Mouse (Mus musculus) limb, embryonic 12.5 days (tissue): ENCODE results near the gene Tcp11. TPM values are rescaled to one million over a fixed set of nuclear protein-coding genes. Genes with fewer than 3 reads are reported as not detected.
A peak's percentile ranks its signal among the peaks of the same experiment; 100 is the strongest.

ENCODE experiments used
- ATAC-seq: fragments of 200-750 bp; cut with Nextera tagmentation; 2 replicates; pipeline ENCODE4 v1.8.0; 2017; ENCODE audit warnings: low read depth, moderate TSS enrichment; ENCODE audit not compliant: insufficient number of reproducible peaks, insufficient read depth, low FRiP score, low TSS enrichment
- H3K27ac ChIP-seq: fragments of 300-500 bp; sonication (generic); 2 replicates; pipeline ENCODE4 v1.5.1; 2016; ENCODE audit warnings: mild to moderate bottlenecking, moderate library complexity
- H3K27me3 ChIP-seq: fragments of 300-500 bp; sonication (generic); 2 replicates; pipeline ENCODE4 v1.6.1; 2016; ENCODE audit warnings: mild to moderate bottlenecking, moderate library complexity
- H3K36me3 ChIP-seq: fragments of 300-500 bp; sonication (generic); 2 replicates; pipeline ENCODE4 v1.6.1; 2016; ENCODE audit warnings: mild to moderate bottlenecking, moderate library complexity
- H3K4me1 ChIP-seq: fragments of 300-500 bp; sonication (generic); replicated peaks from 2 replicates; pipeline ENCODE4 v1.6.1; 2016
- H3K4me2 ChIP-seq: fragments of 300-500 bp; sonication (generic); 2 replicates; pipeline ENCODE4 v1.6.1; 2016; ENCODE audit warnings: mild to moderate bottlenecking, moderate library complexity
- H3K4me3 ChIP-seq: fragments of 300-500 bp; sonication (generic); replicated peaks from 2 replicates; pipeline ENCODE4 v1.5.1; 2016; ENCODE audit warnings: mild to moderate bottlenecking
- H3K9ac ChIP-seq: fragments of 300-500 bp; sonication (generic); replicated peaks from 2 replicates; pipeline ENCODE4 v1.6.1; 2016; ENCODE audit warnings: mild to moderate bottlenecking, moderate library complexity
- H3K9me3 ChIP-seq: fragments of 300-500 bp; sonication (generic); 2 replicates; pipeline ENCODE4 v1.6.1; 2016; ENCODE audit warnings: mild to moderate bottlenecking, moderate library complexity
- WGBS: fragments of 180-500 bp; shearing (Covaris S2); methylation state at CpG from one replicate; pipeline ENCODE4 v1.1.7; 2016; 5-methylcytosine and 5-hydroxymethylcytosine counted together
- polyA plus RNA-seq: library from polyadenylated mRNA; unstranded; fragments of >200 nt; fragmentation: Nextera tagmentation; extraction: Ambion mirVana; gene quantifications from 2 replicates; pipeline ENCODE4 v1.2.1, GENCODE M21; 2016

Tcp11 gene
- polyA plus RNA-seq, 1 experiment from 2014 or later, result 1.2 TPM

- H3K4me1 ChIP-seq, result peaks cover 89% of the 10 kb centered on the region
- no peaks in the 10 kb centered on the region for H3K9me3 ChIP-seq
- H3K4me3 ChIP-seq, result no peak overlapping the region
- ATAC-seq, result no peak
- H3K9ac ChIP-seq, result no peak overlapping the region; the same call in 1 of the 2 replicates
- peak overlapping the region; percentile 16; the same call in 1 of the 2 replicates for H3K4me2 ChIP-seq
- 0 out of 2 replicates have a peak, but pooled peaks cover 10% of the 10 kb centered on the region for H3K36me3 ChIP-seq
- 18% methylated on average over 10 of the region's 10 CpGs for WGBS
- H3K27ac ChIP-seq, result peak overlapping the region; percentile 54; the same call in 1 of the 2 replicates
- no peaks in the 10 kb centered on the region; the same call in 1 of the 2 replicates for H3K27me3 ChIP-seq
Measured at GRCm38 (mm10) chr17:28028236-28028635, 52.2 kb downstream of the Tcp11 start.

DNA sequence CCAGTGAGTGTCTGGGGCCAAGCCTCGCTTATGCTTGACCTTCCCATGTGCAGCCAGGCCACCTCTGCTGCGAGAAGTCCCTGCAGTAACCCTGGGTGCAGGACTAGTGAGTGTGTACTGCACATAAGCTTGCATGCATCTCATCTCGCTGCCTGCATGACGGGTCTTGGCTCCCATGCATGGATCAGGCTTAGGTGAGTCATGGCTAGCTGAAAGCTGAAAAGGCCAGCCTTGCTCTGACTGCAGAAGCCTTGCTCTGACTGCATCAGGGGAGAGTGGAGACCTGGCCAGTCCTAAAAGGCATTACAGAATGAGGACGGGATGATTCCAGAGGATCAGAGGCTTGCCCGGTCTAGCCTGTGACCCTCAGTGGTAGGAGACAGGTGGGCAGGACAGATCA is 53.2 kb downstream of the Tcp11 start:
- WGBS, result 92% methylated on average over 6 of the region's 6 CpGs
- no peaks in the 10 kb centered on the region for H3K9me3 ChIP-seq
- peaks cover 89% of the 10 kb centered on the region for H3K4me1 ChIP-seq
- H3K27me3 ChIP-seq, result no peaks in the 10 kb centered on the region
- H3K9ac ChIP-seq, result no peak overlapping the region
- no peak overlapping the region for H3K4me3 ChIP-seq
- no peak overlapping the region for H3K4me2 ChIP-seq
- 0 out of 2 replicates have a peak, but pooled peaks cover 10% of the 10 kb centered on the region for H3K36me3 ChIP-seq
- H3K27ac ChIP-seq, result peak overlapping the region; percentile 89; the same call in 1 of the 2 replicates
- no peak for ATAC-seq

DNA sequence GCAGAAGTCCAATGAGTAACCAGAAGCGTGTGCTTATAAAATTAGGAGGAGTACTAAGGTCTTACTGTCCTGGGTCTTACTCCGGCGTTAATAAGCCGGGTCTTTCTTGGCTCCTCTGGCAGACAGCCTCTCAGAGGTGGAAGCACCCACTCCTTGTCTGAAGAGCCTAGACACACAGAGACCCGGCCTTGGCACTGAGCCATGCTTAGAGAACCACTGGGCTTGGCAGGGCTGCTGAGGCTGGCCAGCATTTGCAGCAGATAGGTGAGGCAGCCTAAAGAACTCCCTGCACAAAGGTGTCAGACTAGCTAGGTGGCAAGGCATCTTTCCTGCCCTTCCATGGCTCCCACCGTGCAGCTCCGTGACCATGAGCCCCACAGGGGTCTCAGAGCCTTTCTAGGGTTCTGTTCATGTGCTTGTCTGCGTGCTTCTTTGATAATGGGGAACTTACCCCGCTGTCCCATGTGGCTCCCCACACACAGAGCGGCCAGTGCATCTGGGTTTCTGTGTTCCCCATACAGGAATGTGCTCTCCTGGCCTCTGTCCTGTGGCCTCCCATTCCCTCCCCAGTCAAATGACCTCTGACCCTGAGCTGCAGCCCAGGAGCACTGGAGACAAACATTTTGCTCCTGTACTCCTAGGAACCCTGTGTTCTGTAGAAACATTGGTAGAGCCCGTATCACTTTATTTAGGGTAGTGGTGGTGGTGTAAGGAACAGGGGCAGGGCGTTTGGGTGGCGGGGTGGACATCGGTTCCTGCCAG is 54.1 kb downstream of the Tcp11 start:
- no peak for ATAC-seq
- no peaks in the 10 kb centered on the region for H3K27me3 ChIP-seq
- no peak overlapping the region for H3K9ac ChIP-seq
- no peaks in the 10 kb centered on the region for H3K9me3 ChIP-seq
- peak overlapping the region; percentile 89 for H3K27ac ChIP-seq
- 72% methylated on average over 14 of the region's 14 CpGs for WGBS
- no peak overlapping the region for H3K4me3 ChIP-seq
- H3K36me3 ChIP-seq, result 0 out of 2 replicates have a peak, but pooled peaks cover 10% of the 10 kb centered on the region
- peaks cover 87% of the 10 kb centered on the region for H3K4me1 ChIP-seq
- H3K4me2 ChIP-seq, result no peak overlapping the region

DNA sequence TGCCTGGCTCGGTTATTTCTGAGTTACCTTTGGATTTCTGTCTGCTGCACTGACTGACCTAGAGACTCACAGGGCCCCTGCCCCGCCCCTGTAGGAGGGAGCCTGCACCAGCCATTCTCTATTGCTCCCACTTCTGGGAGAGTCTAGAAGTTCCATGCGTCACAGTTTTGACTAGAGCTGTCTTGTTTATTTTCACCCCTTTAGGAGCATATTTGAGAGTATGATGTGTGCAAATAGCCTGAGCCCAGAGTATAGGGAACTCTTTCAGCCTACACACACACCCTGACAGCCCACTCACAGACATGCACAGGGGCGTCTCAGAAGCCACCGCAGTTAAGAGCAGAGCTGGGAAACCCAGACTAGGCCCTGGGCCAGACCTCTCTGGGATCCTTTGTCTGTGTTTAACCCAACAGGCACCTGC is 54.9 kb downstream of the Tcp11 start:
- WGBS, result 63% methylated on average over 5 of the region's 5 CpGs
- Histone ChIP-seq H3K4me1 (peaks cover 85% of the 10 kb centered on the region), H3K27me3 (no peaks in the 10 kb centered on the region), H3K9ac (no peak overlapping the region; the same call in 1 of the 2 replicates), H3K9me3 (no peaks in the 10 kb centered on the region), H3K36me3 (0 out of 2 replicates have a peak, but pooled peaks cover 7% of the 10 kb centered on the region), H3K4me2 (no peak overlapping the region), H3K27ac (peak overlapping the region; percentile 89), H3K4me3 (no peak overlapping the region)
- peak; percentile 12; the same call in 1 of the 2 replicates for ATAC-seq

DNA sequence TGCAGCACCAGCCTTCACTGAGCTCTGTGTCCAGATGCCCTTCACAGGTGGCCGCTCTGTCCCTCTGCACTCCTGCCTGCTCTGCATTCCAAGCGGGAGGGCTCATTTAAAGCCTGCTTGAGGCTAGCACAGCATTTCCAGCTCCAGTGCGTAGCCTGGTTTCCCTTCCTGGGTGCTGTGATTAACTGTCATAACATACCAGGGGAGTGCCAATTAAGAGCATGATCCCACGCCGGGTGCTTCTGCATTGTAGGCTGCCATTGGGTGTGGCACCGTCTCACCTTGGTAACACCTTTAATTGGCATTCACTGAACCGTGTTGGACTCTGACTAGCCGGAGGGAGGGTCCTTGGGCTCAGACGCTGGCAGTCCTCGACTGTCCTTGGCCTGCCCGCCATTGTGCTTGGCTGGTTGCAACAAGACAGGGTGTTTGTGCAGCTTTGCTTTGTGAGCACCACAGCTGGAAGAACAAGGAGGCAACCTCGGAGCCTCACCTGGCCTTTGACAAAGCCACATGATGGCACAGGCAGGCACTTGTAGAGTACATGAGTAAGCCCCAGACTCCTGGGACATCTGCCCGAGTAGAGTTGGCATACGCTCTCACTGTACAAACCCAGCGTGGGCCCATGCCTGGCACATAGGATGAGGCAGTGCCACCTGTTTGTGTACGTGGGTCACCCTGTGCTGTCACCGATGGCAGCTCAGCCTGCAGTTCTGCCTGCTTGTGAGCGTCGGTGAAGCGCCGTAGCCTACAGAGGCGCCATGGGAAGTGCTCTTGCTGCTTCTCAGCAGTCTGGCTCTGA is 57.4 kb downstream of the Tcp11 start:
- no peak overlapping the region for H3K4me2 ChIP-seq
- ATAC-seq, result no peak
- WGBS, result 83% methylated on average over 22 of the region's 22 CpGs
- no peaks in the 10 kb centered on the region for H3K9me3 ChIP-seq
- no peaks in the 10 kb centered on the region for H3K27me3 ChIP-seq
- H3K9ac ChIP-seq, result no peak overlapping the region
- H3K4me1 ChIP-seq, result peaks cover 79% of the 10 kb centered on the region
- H3K27ac ChIP-seq, result peak overlapping the region; percentile 60
- no peak overlapping the region for H3K4me3 ChIP-seq
- H3K36me3 ChIP-seq, result peaks cover 4% of the 10 kb centered on the region; the same call in 1 of the 2 replicates

DNA sequence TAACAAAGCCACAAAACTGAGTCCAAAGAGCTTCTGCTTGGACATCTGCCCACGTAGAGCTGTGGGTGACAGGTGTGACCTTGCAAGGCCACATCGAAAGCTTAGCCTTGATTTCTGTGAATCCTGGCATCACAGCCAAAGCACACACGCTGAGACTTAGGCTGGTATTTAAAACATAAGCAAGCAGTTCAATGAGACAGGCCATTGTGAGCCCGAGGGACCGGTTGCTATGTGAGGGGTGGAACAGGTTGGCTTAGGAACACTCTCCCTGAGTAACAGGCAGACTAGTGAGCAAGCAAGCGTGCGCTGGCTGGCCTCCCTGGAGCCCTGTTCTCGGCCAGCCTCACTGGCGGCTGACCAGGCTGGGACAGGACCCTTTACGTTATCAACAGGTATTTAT is 58.5 kb downstream of the Tcp11 start:
- H3K4me3 ChIP-seq, result no peak overlapping the region
- H3K9ac ChIP-seq, result no peak overlapping the region
- peak overlapping the region; percentile 60; the same call in 1 of the 2 replicates for H3K27ac ChIP-seq
- WGBS, result 62% methylated on average over 10 of the region's 10 CpGs
- H3K4me1 ChIP-seq, result peaks cover 76% of the 10 kb centered on the region
- no peaks in the 10 kb centered on the region; the same call in 1 of the 2 replicates for H3K36me3 ChIP-seq
- no peaks in the 10 kb centered on the region for H3K27me3 ChIP-seq
- ATAC-seq, result no peak
- H3K9me3 ChIP-seq, result no peaks in the 10 kb centered on the region
- H3K4me2 ChIP-seq, result no peak overlapping the region

- Histone ChIP-seq H3K9me3 (no peaks in the 10 kb centered on the region), H3K9ac (no peak overlapping the region), H3K27ac (no peak overlapping the region), H3K4me1 (peaks cover 70% of the 10 kb centered on the region), H3K27me3 (no peaks in the 10 kb centered on the region), H3K4me2 (no peak overlapping the region), H3K4me3 (no peak overlapping the region), H3K36me3 (no peaks in the 10 kb centered on the region; the same call in 1 of the 2 replicates)
- ATAC-seq, result no peak
- WGBS, result 80% methylated on average over 21 of the region's 21 CpGs
Measured at GRCm38 (mm10) chr17:28019785-28020696, 60.4 kb downstream of the Tcp11 start.

GRCm38 (mm10) chr17:28018776-28019175 is 61.7 kb downstream of the Tcp11 start:
- Histone ChIP-seq H3K27me3 (no peaks in the 10 kb centered on the region), H3K27ac (no peak overlapping the region), H3K9me3 (no peaks in the 10 kb centered on the region), H3K4me1 (peaks cover 67% of the 10 kb centered on the region), H3K36me3 (no peaks in the 10 kb centered on the region; the same call in 1 of the 2 replicates), H3K4me2 (no peak overlapping the region), H3K9ac (no peak overlapping the region), H3K4me3 (no peak overlapping the region)
- 53% methylated on average over 11 of the region's 11 CpGs for WGBS
- ATAC-seq, result no peak

- Histone ChIP-seq H3K4me3 (no peak overlapping the region), H3K9ac (no peak overlapping the region), H3K27ac (no peak overlapping the region), H3K36me3 (no peaks in the 10 kb centered on the region; the same call in 1 of the 2 replicates), H3K27me3 (no peaks in the 10 kb centered on the region), H3K9me3 (no peaks in the 10 kb centered on the region), H3K4me1 (peaks cover 67% of the 10 kb centered on the region), H3K4me2 (no peak overlapping the region)
- no peak for ATAC-seq
- WGBS, result 77% methylated on average over 6 of the region's 6 CpGs
Measured at GRCm38 (mm10) chr17:28018344-28018743, 62.1 kb downstream of the Tcp11 start.
